Comparison of ENCODE assay signal across 24 mouse cellular contexts in the genomic region with DNA sequence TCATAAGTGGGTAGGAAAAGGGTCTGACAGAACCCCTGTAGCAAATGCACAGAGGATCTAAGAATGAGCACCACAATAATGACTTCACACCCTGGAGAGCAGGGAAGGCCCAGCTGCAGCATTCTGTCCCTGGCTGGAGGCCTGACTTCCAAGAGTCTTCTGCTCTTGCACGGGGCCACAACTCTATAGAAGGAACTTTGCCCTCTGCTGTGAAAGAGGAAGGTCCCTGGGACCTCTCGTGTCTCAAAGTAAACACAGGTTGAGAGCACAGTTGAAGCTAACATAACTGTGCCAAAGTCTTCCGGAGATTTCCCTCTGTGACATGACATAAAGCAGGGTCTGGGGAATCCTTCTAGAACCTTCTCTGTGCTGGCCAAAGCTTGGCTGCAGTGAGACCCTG.
DNase-seq lines count a peak whose midpoint lies in the region; ATAC-seq and TF ChIP-seq lines count a peak whose summit lies in the region.
"Had no signal": no experiment of that assay in that cellular context is flagged by ENCODE, and none has a peak within 500 bp of the region (broad histone marks: within the 10 kb centered on the region; RNA-seq: fewer than 3 reads in every experiment).

No protein-coding gene starts in this region.

- intact Hi-C loops in heart, postnatal 14 days (cut with DNase I): no loop called here

- no peak for TF ChIP-seq EP300 in lung, postnatal 0 days (IDR thresholded peaks at IDR 0.05)

- H3K27me3 ChIP-seq in heart, embryonic 13.5 days (replicated peaks): no peaks in the 10 kb centered on the region
- no peaks in the 10 kb centered on the region for H3K27me3 ChIP-seq in kidney, embryonic 16.5 days (ENCODE audit: insufficient read depth, low read length)
- H3K27me3 ChIP-seq in lung, postnatal 0 days (replicated peaks; ENCODE audit: insufficient read depth, low read length): no peaks in the 10 kb centered on the region
- H3K27me3 ChIP-seq: CH12.LX; forebrain, embryonic 15.5 days; hindbrain, embryonic 15.5 days; liver, embryonic 12.5 days; midbrain, embryonic 12.5 days; neural tube, embryonic 15.5 days; stomach, embryonic 15.5 days had no signal

- TF ChIP-seq CTCF in lung, postnatal 0 days (IDR thresholded peaks at IDR 0.05): no peak

- ATAC-seq in heart, embryonic 13.5 days (ENCODE audit: extremely low read depth, insufficient number of reproducible peaks, low FRiP score, low TSS enrichment): no peak
- ATAC-seq in kidney, embryonic 16.5 days (ENCODE audit: low FRiP score, low TSS enrichment): no peak
- ATAC-seq in lung, postnatal 0 days: no peak
- ATAC-seq: forebrain, embryonic 15.5 days; liver, embryonic 12.5 days; Patski had no signal

- H3K4me1 ChIP-seq in heart, embryonic 13.5 days: 0 out of 2 replicates have a peak, but pooled peaks cover 4% of the 10 kb centered on the region
- H3K4me1 ChIP-seq in kidney, embryonic 16.5 days (ENCODE audit: insufficient read depth, low read length): no peaks in the 10 kb centered on the region
- H3K4me1 ChIP-seq in lung, postnatal 0 days (ENCODE audit: insufficient read depth, low read depth, low read length): no peaks in the 10 kb centered on the region
- H3K4me1 ChIP-seq: embryonic facial prominence, embryonic 10.5 days; forebrain, embryonic 15.5 days; hindbrain, embryonic 15.5 days; liver, embryonic 12.5 days; midbrain, embryonic 12.5 days; neural tube, embryonic 15.5 days; stomach, embryonic 15.5 days had no signal

- no peak overlapping the region for H3K4me2 ChIP-seq in heart, embryonic 13.5 days
- H3K4me2 ChIP-seq in kidney, embryonic 16.5 days (replicated peaks; ENCODE audit: low read depth, low read length): no peak overlapping the region
- H3K4me2 ChIP-seq in lung, postnatal 0 days (replicated peaks; ENCODE audit: low read depth, low read length): no peak overlapping the region
- H3K4me2 ChIP-seq: forebrain, embryonic 15.5 days; hindbrain, embryonic 15.5 days; liver, embryonic 12.5 days; midbrain, embryonic 12.5 days; neural tube, embryonic 15.5 days; stomach, embryonic 15.5 days had no signal

- H3K27ac ChIP-seq in heart, embryonic 13.5 days (replicated peaks): peak overlapping the region; percentile 79
- H3K27ac ChIP-seq in kidney, embryonic 16.5 days (ENCODE audit: low read length): peak overlapping the region; percentile 46; the same call in 1 of the 2 replicates
- H3K27ac ChIP-seq in lung, postnatal 0 days (ENCODE audit: low read length): 0 out of 2 replicates have a peak overlapping the region, but pooled peaks have one; percentile 28
- H3K27ac ChIP-seq: embryonic facial prominence, embryonic 10.5 days; forebrain, embryonic 15.5 days; hindbrain, embryonic 15.5 days; kidney, postnatal 0 days; liver, embryonic 12.5 days; midbrain, embryonic 12.5 days; neural tube, embryonic 15.5 days; stomach, embryonic 15.5 days had no signal

- no peaks in the 10 kb centered on the region for H3K36me3 ChIP-seq in heart, embryonic 13.5 days
- H3K36me3 ChIP-seq in kidney, embryonic 16.5 days (ENCODE audit: insufficient read depth, low read length): no peaks in the 10 kb centered on the region
- no peaks in the 10 kb centered on the region for H3K36me3 ChIP-seq in lung, postnatal 0 days (ENCODE audit: insufficient read depth, low read length)
- H3K36me3 ChIP-seq: embryonic facial prominence, embryonic 10.5 days; forebrain, embryonic 15.5 days; G1E; hindbrain, embryonic 15.5 days; liver, embryonic 12.5 days; midbrain, embryonic 12.5 days; neural tube, embryonic 15.5 days; stomach, embryonic 15.5 days had no signal

- no peak overlapping the region for H3K4me3 ChIP-seq in heart, embryonic 13.5 days
- no peak overlapping the region for H3K4me3 ChIP-seq in kidney, embryonic 16.5 days (ENCODE audit: low read length)
- H3K4me3 ChIP-seq in lung, postnatal 0 days (ENCODE audit: low read depth, low read length): no peak overlapping the region
- H3K4me3 ChIP-seq: embryonic facial prominence, embryonic 10.5 days; forebrain, embryonic 15.5 days; hindbrain, embryonic 15.5 days; liver, embryonic 12.5 days; midbrain, embryonic 12.5 days; neural tube, embryonic 15.5 days; stomach, embryonic 15.5 days had no signal

- 60% methylated on average over 3 of the region's 3 CpGs for WGBS in heart, embryonic 13.5 days
- 52% methylated on average over 3 of the region's 3 CpGs for WGBS in kidney, embryonic 16.5 days
- WGBS in lung, postnatal 0 days: 28% methylated on average over 3 of the region's 3 CpGs

- no peak overlapping the region for H3K9ac ChIP-seq in heart, embryonic 13.5 days
- no peak overlapping the region for H3K9ac ChIP-seq in kidney, embryonic 16.5 days (replicated peaks; ENCODE audit: low read length)
- H3K9ac ChIP-seq in lung, postnatal 0 days (replicated peaks; ENCODE audit: low read depth): no peak overlapping the region
- H3K9ac ChIP-seq: forebrain, embryonic 15.5 days; hindbrain, embryonic 15.5 days; liver, embryonic 12.5 days; midbrain, embryonic 12.5 days; neural tube, embryonic 15.5 days; stomach, embryonic 15.5 days had no signal

- DNase-seq in heart, postnatal 14 days: no peak
- no peak for DNase-seq in kidney, adult 9 months
- no peak for DNase-seq in lung, postnatal 0 days (ENCODE audit: low spot score)
- no peak for DNase-seq in lung, adult 18-20 months
- DNase-seq in adrenal gland, postnatal 14 days: no peak
- DNase-seq: B cell, adult 2 months; cerebellum, adult 11-12 months; cerebellum, postnatal 10 days; right cerebral cortex, adult 18-20 months; right cerebral cortex, postnatal 4 days; thymus, postnatal 25 days had no signal

- H3K9me3 ChIP-seq in heart, embryonic 13.5 days: no peaks in the 10 kb centered on the region
- no peaks in the 10 kb centered on the region for H3K9me3 ChIP-seq in kidney, embryonic 16.5 days (ENCODE audit: low read length)
- H3K9me3 ChIP-seq in lung, postnatal 0 days (ENCODE audit: low read length): no peaks in the 10 kb centered on the region
- H3K9me3 ChIP-seq: embryonic facial prominence, embryonic 10.5 days; forebrain, embryonic 15.5 days; G1E; hindbrain, embryonic 15.5 days; liver, embryonic 12.5 days; midbrain, embryonic 12.5 days; neural tube, embryonic 15.5 days; stomach, embryonic 15.5 days had no signal

Comparison
In these comparisons a context has a peak if more than half of its experiments do, and no peak if none do; other contexts are left out.
1. H3K27ac ChIP-seq: peak in every context shown above with its lines; median percentile 79 in heart, embryonic 13.5 days; 46 in kidney, embryonic 16.5 days; 28 in lung, postnatal 0 days.